Mouse (Mus musculus): ENCODE data around the gene Ttc38. TPM values are rescaled to one million over a fixed set of nuclear protein-coding genes. Genes with fewer than 3 reads are reported as not detected.
A peak's percentile ranks its signal among the peaks of the same experiment; 100 is the strongest.

Ttc38 gene
- polyA plus RNA-seq, 1 experiment from 2014 or later, result 3.9 TPM

DNA sequence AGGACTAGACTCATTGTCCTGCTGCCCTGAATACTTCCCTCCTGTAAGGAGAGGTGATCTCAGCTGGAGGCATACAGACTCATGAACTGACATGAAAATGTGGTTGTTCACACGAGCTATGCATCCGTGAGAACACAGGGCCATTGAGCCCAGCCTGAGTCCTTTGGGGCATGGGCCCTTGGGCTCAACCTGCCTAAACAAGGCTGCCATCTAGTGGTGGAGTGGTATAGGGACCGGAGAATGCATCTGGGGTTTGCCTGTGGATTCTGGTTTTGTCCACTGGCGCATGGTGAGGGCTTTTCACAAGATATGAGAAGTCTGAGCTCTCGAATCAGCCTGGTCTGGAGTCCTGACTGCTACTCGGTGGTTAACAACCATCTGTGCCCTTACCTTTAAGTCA lies 35.6 kb downstream of the Ttc38 start:
- H3K9ac ChIP-seq, result no peak overlapping the region
- H3K27ac ChIP-seq, result no peak overlapping the region
- H3K4me2 ChIP-seq (replicated peaks), result no peak overlapping the region
- H3K9me3 ChIP-seq, result no peaks in the 10 kb centered on the region
- H3K4me3 ChIP-seq, result no peak overlapping the region
- ATAC-seq (ENCODE audit: low FRiP score, low read depth), result no peak
- no peaks in the 10 kb centered on the region; the same call in 1 of the 2 replicates for H3K4me1 ChIP-seq
- no peaks in the 10 kb centered on the region for H3K27me3 ChIP-seq (replicated peaks)
- 48% methylated on average over 6 of the region's 6 CpGs for WGBS
- peaks cover 87% of the 10 kb centered on the region for H3K36me3 ChIP-seq

DNA sequence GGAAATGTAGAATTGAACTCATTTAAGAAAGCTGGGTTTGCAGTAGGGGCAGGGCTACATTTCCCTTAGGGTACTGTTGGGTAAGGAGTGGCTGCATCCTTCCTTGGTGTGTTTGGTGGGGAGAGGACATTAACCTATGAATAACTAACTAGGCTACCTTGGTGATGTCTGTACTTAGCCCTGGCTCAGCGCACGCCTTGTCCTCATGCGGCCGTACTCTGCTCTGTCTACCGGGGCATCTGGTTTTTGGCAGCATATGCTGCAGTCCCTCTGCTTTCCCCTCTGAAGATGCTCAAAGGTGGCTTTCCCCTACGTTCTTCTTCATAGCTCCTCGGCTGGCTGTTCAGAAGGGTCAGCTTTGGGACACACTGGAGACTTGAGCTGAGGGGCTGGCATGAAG lies 45.2 kb downstream of the Ttc38 start:
- H3K9ac ChIP-seq, result no peak overlapping the region
- no peak for ATAC-seq (ENCODE audit: low FRiP score, low read depth)
- H3K27ac ChIP-seq, result no peak overlapping the region
- peaks cover 8% of the 10 kb centered on the region for H3K4me1 ChIP-seq
- 96% methylated on average over 7 of the region's 7 CpGs for WGBS
- no peaks in the 10 kb centered on the region for H3K9me3 ChIP-seq
- H3K36me3 ChIP-seq, result peaks cover 45% of the 10 kb centered on the region
- no peaks in the 10 kb centered on the region for H3K27me3 ChIP-seq (replicated peaks)
- H3K4me2 ChIP-seq (replicated peaks), result no peak overlapping the region
- no peak overlapping the region for H3K4me3 ChIP-seq

DNA sequence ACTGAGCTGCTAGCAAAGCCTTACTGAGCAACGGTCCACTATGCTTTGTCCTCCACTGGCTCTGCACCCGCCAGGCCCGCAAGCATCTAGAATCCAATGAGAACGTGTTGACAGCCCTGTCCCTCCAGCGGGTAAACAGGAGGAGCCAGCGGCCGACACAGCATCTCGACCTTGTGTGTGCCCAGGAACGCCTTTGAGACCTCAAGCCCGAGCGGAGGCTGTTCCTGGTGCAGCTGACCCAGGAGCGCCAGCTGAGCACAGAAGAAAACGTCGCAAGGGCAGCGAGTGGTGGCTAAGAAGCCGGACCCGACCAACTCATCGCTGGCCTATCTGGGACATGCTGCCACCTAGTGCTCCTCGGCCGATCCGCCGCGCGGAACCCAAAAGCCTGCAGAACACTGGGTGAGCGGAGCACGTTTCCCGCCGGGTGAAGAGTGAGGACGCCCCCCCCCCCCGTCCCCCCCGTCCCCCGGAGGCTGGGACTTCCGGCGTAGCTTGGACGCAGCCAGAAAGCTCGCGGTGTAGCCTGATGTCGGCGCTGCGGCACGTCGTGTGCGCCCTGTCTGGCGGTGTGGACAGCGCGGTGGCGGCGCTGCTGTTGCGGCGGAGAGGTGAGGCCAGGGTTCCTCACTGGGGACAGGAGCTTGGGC lies 46.9 kb downstream of the Ttc38 start, which contains the start of gene Trmu:
Gene Trmu (plus strand): TSS at position 465 of the 650 bp plus-strand sequence.
- H3K4me1 ChIP-seq, result peaks cover 8% of the 10 kb centered on the region
- peak within 1 kb of the TSS; percentile 76 for H3K4me3 ChIP-seq
- peak within 1 kb of the TSS; percentile 93 for H3K4me2 ChIP-seq (replicated peaks)
- peak within 1 kb of the TSS; percentile 54; the same call in 1 of the 2 replicates for H3K27ac ChIP-seq
- no peaks in the 10 kb centered on the region for H3K9me3 ChIP-seq
- peaks cover 46% of the 10 kb centered on the region for H3K36me3 ChIP-seq
- 1% methylated on average over 50 of the region's 50 CpGs for WGBS
- H3K9ac ChIP-seq, result peak within 1 kb of the TSS; percentile 77
- peak; percentile 96 for ATAC-seq (ENCODE audit: low FRiP score, low read depth)
- H3K27me3 ChIP-seq (replicated peaks), result no peaks in the 10 kb centered on the region

DNA sequence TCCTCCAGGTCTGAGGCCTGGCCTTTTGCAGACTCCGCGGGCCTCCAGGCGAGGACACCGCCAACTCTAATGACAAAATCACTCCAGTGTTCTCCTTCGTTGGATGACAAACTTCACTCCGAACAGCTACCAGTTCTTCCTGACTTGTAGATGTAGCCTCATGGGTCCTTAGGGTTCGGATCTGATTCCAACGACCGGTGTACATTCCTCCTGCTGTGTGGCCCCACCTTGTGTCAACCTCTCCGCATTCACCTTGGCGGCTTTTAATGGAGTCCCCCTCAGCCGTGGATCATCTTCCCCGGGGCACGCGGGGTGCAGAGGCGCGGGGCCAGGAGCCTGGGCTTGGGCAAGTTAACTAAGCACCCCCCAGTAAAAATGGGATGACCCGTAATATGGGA lies 47.4 kb downstream of the Ttc38 start:
- ATAC-seq (ENCODE audit: low FRiP score, low read depth), result peak; percentile 34
- no peaks in the 10 kb centered on the region for H3K27me3 ChIP-seq (replicated peaks)
- H3K9me3 ChIP-seq, result no peaks in the 10 kb centered on the region
- H3K36me3 ChIP-seq, result peaks cover 43% of the 10 kb centered on the region
- peak overlapping the region; percentile 76 for H3K4me3 ChIP-seq
- peak overlapping the region; percentile 93 for H3K4me2 ChIP-seq (replicated peaks)
- H3K9ac ChIP-seq, result peak overlapping the region; percentile 77
- H3K4me1 ChIP-seq, result peaks cover 8% of the 10 kb centered on the region
- WGBS, result 1% methylated on average over 18 of the region's 18 CpGs
- peak overlapping the region; percentile 51; the same call in 1 of the 2 replicates for H3K27ac ChIP-seq

DNA sequence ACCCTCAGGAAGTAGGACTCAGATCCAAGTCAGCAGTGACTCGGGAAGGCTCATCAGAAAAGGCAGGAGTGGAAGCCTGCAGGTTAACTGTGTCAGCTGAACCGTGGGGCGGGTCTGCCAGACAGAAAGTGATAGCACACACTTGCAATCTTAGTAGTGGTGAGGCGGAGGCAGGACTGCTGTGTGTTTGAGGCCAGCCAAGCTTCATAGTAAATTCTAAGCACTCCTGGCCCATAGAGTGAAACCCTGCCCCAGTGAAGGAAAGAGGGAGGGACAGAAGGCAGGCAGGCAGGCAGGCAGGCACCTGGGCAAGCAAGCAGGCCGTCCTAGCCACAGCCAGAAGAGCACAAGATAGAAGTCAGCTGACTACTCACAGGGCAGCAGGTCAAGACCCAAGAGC lies 53.5 kb downstream of the Ttc38 start:
- no peak for ATAC-seq (ENCODE audit: low FRiP score, low read depth)
- Histone ChIP-seq H3K27me3 (replicated peaks) (no peaks in the 10 kb centered on the region), H3K9me3 (no peaks in the 10 kb centered on the region), H3K4me3 (no peak overlapping the region), H3K27ac (no peak overlapping the region), H3K4me2 (replicated peaks) (no peak overlapping the region), H3K36me3 (peaks cover 54% of the 10 kb centered on the region), H3K4me1 (no peaks in the 10 kb centered on the region), H3K9ac (no peak overlapping the region)
- WGBS, result 90% methylated on average over 5 of the region's 5 CpGs

DNA sequence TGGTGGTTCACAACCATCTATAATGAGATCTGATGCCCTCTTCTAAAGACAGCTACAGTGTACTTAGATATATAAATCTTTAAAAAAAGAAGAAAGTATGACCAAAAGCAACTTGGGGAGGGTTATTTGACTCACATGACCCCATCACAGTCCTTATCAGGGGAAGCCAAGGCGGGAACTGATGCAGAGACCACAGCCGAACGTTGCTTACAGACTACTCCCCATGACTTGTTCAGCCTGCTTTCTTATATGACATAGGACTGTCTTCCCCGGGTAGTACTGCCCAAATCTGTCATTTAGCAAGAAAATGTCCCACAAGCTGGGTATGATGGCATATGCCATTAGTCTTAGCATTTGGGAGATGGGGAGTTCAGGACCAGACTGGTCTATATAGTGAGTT lies 57.1 kb downstream of the Ttc38 start:
- no peaks in the 10 kb centered on the region for H3K27me3 ChIP-seq (replicated peaks)
- H3K4me2 ChIP-seq (replicated peaks), result no peak overlapping the region
- peaks cover 55% of the 10 kb centered on the region for H3K36me3 ChIP-seq
- H3K4me1 ChIP-seq, result peaks cover 26% of the 10 kb centered on the region
- no peaks in the 10 kb centered on the region for H3K9me3 ChIP-seq
- WGBS, result 93% methylated on average over 4 of the region's 4 CpGs
- no peak overlapping the region for H3K27ac ChIP-seq
- H3K4me3 ChIP-seq, result no peak overlapping the region
- no peak for ATAC-seq (ENCODE audit: low FRiP score, low read depth)
- no peak overlapping the region for H3K9ac ChIP-seq

DNA sequence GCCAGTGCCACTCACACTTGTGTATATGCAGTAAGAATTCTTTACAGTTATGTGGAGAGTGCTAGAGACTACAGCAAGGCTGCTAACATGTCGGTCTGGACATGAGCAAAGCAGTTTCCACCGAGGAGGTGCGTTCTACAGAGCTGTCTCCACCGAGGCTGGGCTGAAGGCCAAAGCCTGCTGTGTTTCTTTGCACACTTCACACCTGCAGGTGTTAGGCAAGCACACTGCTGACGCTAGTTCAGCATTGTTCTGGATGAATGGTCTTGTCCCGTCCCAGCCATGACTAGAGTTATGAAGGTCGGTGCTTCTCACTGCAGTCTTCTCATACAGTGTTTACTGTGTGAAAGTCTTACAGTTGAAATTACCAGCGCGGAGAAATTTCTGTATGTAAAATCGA lies 59.9 kb downstream of the Ttc38 start:
- peaks cover 55% of the 10 kb centered on the region for H3K36me3 ChIP-seq

DNA sequence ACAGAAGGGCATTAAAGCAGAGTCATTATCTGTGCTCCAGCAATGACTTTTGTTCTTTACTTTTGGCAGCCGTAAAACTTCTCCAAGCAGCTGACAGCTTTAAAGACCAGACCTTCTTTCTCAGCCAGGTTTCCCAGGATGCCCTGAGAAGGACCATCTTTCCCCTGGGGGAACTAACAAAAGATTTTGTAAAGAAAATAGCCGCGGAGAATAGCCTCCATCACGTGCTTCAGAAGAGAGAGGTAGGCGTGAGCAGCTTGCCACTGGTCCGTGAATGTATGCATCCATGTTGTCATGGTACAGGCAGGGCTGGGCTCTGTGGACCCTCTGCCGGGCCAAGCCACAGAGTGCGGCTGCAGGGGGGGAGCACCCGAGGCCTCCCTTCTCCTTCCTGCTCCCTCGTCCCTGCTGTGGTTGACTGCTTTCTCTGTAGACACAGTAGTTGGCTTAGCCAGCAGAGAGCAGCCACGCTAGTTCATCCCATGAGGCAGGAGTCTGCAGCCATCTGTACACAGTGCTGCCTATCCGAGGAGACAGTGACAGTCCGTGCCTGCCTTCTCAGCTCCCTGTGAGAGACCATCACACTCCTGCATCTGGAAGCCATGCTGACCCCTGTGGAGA lies 60.5 kb downstream of the Ttc38 start:
- no peak overlapping the region; the same call in 1 of the 2 replicates for H3K9ac ChIP-seq
- no peaks in the 10 kb centered on the region for H3K9me3 ChIP-seq
- peaks cover 29% of the 10 kb centered on the region for H3K4me1 ChIP-seq
- 16% methylated on average over 13 of the region's 13 CpGs for WGBS
- H3K27me3 ChIP-seq (replicated peaks), result no peaks in the 10 kb centered on the region
- no peak overlapping the region; the same call in 1 of the 2 replicates for H3K4me2 ChIP-seq (replicated peaks)
- no peak overlapping the region for H3K4me3 ChIP-seq
- ATAC-seq (ENCODE audit: low FRiP score, low read depth), result peak; percentile 92
- peaks cover 61% of the 10 kb centered on the region for H3K36me3 ChIP-seq
- peak overlapping the region; percentile 39 for H3K27ac ChIP-seq

More for the DNA sequence above, 59.9 kb downstream of the Ttc38 start:
- Histone ChIP-seq H3K27me3 (replicated peaks) (no peaks in the 10 kb centered on the region), H3K4me1 (peaks cover 29% of the 10 kb centered on the region), H3K4me3 (no peak overlapping the region), H3K27ac (peak overlapping the region; percentile 43; the same call in 1 of the 2 replicates), H3K4me2 (replicated peaks) (no peak overlapping the region), H3K9me3 (no peaks in the 10 kb centered on the region), H3K9ac (no peak overlapping the region)
- WGBS, result 24% methylated on average over 10 of the region's 10 CpGs
- peak; percentile 70 for ATAC-seq (ENCODE audit: low FRiP score, low read depth)

DNA sequence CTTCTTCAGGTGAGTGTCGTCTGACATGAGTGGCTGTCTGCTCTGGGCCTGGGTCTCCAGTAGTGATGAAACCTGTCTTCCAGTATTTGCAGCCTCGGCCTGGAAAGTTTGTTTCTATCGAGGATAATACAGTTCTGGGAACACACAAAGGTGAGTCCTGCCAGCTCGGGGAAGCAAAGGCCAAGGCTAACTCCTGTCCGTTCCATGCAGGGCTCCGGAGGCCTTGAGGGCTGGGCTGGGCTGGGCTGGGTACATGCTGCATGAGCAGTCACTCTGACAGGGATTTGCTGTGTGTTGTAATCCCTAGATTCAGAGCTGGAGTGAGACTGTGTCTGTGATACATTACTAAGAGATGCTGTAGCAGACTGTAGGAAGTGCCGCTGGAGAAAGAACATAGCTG lies 61.8 kb downstream of the Ttc38 start:
- 88% methylated on average over 7 of the region's 7 CpGs for WGBS
- H3K27me3 ChIP-seq (replicated peaks), result no peaks in the 10 kb centered on the region
- H3K4me1 ChIP-seq, result peaks cover 29% of the 10 kb centered on the region
- H3K4me2 ChIP-seq (replicated peaks), result no peak overlapping the region
- no peak overlapping the region for H3K4me3 ChIP-seq
- H3K36me3 ChIP-seq, result peaks cover 65% of the 10 kb centered on the region
- no peak for ATAC-seq (ENCODE audit: low FRiP score, low read depth)
- H3K9me3 ChIP-seq, result no peaks in the 10 kb centered on the region
- H3K9ac ChIP-seq, result 0 out of 2 replicates have a peak overlapping the region, but pooled peaks have one; percentile 5
- H3K27ac ChIP-seq, result peak overlapping the region; percentile 39; the same call in 1 of the 2 replicates

DNA sequence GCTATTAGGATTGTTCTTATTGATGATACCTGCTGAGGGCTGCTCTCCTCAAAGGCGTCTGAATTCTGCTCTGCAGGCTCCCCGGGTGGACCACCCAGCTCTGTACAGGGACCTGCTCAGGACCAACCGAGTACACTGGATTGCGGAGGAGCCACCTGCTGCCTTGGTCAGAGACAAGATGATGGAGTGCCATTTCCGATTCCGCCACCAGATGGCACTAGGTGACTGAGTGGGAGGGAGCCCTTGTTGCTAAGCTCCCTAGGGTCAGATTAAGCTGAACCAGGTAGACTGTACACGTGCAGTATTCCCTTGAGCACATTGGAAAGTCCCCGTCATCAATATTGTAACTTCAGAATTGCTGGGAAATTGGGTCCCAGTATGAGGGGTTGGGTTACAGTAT lies 64.2 kb downstream of the Ttc38 start:
- H3K4me1 ChIP-seq, result peaks cover 29% of the 10 kb centered on the region
- WGBS, result 14% methylated on average over 8 of the region's 8 CpGs
- no peak for ATAC-seq (ENCODE audit: low FRiP score, low read depth)
- H3K4me3 ChIP-seq, result no peak overlapping the region
- H3K27me3 ChIP-seq (replicated peaks), result no peaks in the 10 kb centered on the region
- H3K9me3 ChIP-seq, result no peaks in the 10 kb centered on the region
- peaks cover 70% of the 10 kb centered on the region for H3K36me3 ChIP-seq
- no peak overlapping the region for H3K4me2 ChIP-seq (replicated peaks)
- no peak overlapping the region for H3K27ac ChIP-seq
- no peak overlapping the region for H3K9ac ChIP-seq

DNA sequence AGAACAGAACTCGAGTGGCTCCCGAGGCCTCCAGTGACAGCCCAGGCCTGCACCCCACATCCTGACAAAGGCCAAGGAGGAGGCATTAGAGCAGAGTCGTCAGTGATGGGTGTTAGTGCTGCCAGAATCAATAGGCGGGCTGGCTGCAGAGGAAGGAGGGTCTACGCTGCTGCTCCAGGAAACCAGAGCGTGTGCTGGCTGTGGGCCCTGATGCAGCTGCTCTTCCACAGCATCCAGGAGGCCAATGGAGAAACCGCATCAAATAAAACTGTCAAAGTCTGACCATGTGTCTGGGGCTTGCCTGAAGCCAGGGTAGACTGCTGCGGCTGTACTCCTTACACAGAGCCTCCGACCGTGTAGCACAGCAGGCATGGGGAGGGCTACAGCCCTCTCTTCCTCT lies 65.0 kb downstream of the Ttc38 start:
- Histone ChIP-seq H3K4me1 (peaks cover 24% of the 10 kb centered on the region), H3K9ac (no peak overlapping the region), H3K4me3 (no peak overlapping the region), H3K9me3 (no peaks in the 10 kb centered on the region), H3K27ac (no peak overlapping the region), H3K27me3 (replicated peaks) (no peaks in the 10 kb centered on the region), H3K36me3 (peaks cover 77% of the 10 kb centered on the region), H3K4me2 (replicated peaks) (no peak overlapping the region)
- no peak for ATAC-seq (ENCODE audit: low FRiP score, low read depth)
- WGBS, result 83% methylated on average over 10 of the region's 10 CpGs

DNA sequence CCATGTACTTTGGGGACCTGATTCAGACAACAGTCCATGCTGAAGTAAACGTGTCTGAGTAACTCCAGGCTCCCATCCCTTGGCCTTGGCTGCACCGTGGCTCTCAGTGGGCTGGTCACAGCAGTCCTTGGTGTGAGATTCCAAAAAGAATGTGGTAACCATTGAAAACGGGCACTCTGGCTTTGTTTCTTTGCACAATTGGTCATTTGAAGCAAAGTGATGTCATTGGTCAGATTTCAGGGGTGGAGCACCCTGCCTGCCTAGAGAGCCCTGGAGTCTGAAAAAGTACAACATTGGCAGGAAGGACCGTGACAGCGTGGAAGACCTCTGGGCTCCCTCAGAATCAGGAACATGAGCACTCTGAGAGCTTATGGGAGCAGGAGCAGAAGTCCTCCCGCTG lies 67.3 kb downstream of the Ttc38 start:
- Histone ChIP-seq H3K4me1 (peaks cover 3% of the 10 kb centered on the region), H3K4me3 (no peak overlapping the region), H3K9me3 (no peaks in the 10 kb centered on the region), H3K4me2 (replicated peaks) (no peak overlapping the region), H3K36me3 (peaks cover 66% of the 10 kb centered on the region), H3K27me3 (replicated peaks) (no peaks in the 10 kb centered on the region), H3K9ac (no peak overlapping the region), H3K27ac (no peak overlapping the region)
- ATAC-seq (ENCODE audit: low FRiP score, low read depth), result no peak
- WGBS, result 54% methylated on average over 6 of the region's 6 CpGs
